Mouse (Mus musculus) ZHBTc4 (cell line): ENCODE data around the gene Dnm3.
A peak's percentile ranks its signal among the peaks of the same experiment; 100 is the strongest.
"Not testable (repeated sequence)": the region's sequence is repeated elsewhere in the genome, so short reads cannot be mapped to it uniquely, and the experiment has no call there.

ENCODE experiments used
- DNase-seq: peaks from one replicate; pipeline ENCODE4 v3.0.0-alpha.2; 2011; ENCODE audit warnings: low read depth, low spot score

The Dnm3 gene

DNA sequence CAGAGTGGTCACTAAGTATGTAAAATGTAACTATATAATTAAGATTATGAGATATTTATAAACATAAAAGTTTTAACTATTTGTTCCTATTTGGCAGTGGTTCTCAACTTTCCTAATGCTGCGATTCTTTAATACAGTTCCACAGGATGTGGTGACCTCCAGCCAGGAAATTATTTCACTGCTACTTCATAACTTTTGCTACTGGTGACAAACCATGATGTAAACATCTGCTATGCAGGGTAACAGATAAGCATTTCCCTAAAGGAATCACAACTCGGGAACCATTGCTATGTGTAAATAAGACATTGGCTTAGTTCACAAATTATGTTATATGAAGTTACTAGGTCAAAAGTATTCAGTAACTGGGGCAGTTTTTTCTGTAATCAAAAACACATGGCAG, 48.9 kb downstream of the Dnm3 start:
- no peak for DNase-seq

DNA sequence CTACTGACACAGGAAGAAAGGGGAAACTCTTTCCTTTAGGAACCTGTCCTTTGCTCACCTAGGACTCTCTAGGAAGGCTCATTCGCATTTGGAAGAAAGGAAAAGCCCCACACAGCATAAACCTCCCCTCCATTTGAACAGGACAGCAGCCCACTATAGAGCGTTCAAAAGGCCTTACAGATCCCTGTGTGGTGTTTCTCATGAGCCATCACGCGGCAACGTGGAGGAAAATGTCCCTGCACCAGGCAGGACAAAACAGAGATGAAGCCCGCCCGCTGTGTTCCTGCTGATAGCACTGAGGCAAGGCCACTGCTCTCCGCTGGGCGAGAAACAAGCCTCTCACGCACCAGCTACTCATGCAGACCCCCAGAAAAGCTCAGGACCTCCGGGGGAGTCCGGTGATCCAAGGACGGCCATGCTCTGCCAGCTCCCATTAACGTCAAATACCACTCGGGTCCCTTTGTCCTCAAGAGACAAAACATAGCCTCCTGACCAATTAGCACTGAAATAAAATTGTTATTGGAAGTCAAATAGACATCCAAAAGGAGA, 51.8 kb downstream of the Dnm3 start:
- no peak for DNase-seq

- no peak for DNase-seq
These were observed 55.0 kb downstream of the Dnm3 start for GRCm38 (mm10) chr1:162422826-162423225.

DNA sequence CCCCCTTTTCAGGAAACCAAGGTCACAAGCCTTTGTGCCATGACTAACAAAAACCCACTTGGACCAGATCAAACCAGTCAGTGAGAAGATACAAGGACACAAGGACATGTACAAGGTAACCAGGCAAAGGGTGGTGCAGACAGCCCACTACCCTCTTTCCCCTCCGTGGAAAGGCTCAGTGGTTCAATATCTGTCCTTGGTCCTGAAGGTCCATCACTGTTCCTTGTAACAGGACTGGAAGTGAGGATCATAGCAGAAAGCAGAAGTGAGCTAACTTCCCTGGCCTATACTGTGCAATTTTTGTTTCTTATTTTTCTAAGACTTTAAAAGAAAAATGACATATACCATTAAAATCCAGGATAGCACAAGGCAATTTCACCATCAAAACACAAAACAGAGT, 64.0 kb downstream of the Dnm3 start:
- DNase-seq, result peak; percentile 15

DNA sequence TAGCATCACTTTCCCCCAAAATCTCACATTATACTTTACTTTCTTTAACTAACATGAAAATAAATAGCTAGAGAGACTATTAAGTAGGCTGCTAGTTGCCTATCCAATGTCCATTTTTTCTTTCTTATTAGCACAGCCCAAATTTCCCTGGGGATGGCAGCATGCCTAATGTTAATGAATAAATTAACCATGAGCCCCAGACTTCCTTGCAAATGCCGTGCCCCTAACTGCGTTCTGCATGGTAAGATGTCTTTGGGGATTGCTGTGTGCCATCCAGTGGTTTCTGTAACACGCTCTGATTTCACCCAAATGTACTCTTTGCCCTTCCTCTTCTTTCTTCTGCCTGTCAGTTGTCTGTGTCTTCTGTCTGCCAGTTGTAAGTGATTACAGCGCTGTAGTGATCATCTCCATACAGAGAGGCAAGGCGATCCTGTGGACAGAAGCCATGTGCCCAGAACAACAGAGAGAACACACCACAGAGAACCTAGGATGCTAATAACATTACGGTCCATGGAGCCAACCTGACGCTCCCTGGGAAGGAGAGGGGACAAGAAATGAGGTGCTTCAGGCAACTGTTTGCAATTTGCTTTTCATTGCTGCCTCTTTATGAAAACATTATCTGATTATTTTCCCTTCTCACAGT, 64.9 kb downstream of the Dnm3 start:
- DNase-seq, result no peak

GRCm38 (mm10) chr1:162410207-162410965, 67.4 kb downstream of the Dnm3 start:
- DNase-seq, result no peak

DNA sequence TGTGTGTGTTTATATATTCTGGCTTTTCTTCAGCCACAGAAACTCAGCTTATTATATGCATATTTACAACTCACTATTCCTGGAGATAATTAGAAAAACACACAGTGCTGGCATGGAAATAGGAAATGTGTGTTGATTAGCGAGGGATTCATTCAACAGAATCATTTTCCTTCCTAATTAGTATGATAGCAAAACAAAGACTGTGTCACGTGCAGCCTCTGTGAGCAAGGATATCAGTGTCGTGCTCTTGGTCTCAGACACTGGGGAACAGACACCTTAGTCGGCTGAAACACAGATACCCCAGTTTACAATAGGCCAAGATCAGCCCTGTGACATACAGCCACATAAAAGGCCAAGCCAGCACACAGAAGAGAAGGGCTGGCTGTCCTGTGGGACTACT, 83.3 kb downstream of the Dnm3 start:
- no peak for DNase-seq

DNA sequence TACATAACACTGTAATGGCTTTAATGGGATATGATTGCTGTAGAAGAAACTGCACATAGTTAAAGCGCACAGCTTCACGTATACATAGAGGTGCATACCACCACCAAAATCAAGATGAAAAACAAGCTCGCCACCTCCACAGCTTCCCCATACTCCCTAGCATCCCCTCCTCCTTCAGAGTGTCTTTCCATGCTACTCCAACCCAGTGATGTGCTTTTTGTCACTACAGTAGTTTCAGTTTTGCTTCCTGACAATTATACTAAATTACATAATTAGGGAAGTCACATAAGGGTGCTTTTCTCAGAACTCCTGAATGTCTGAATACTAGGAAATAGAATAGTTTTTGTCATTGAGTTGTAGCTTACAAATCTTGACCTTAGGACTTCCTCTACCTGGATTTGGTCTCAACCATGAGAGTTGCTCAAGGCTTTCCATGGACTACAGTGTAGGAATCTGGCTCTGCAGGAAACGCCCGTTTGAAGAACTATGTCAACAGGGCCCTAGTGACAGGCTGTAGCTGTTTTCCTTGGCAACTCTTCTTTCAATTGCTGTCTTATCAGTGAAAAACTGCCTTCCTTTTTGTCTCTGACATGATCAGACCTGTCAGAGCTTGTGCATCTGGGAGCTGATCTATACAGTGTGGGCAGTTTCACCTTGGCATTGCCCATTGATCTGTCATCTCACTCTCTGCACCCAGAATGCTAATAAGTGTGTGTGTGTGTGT, 89.2 kb downstream of the Dnm3 start:
- DNase-seq, result no peak

GRCm38 (mm10) chr1:162373068-162373467, 104.8 kb downstream of the Dnm3 start:
- DNase-seq, result not testable (repeated sequence)

DNA sequence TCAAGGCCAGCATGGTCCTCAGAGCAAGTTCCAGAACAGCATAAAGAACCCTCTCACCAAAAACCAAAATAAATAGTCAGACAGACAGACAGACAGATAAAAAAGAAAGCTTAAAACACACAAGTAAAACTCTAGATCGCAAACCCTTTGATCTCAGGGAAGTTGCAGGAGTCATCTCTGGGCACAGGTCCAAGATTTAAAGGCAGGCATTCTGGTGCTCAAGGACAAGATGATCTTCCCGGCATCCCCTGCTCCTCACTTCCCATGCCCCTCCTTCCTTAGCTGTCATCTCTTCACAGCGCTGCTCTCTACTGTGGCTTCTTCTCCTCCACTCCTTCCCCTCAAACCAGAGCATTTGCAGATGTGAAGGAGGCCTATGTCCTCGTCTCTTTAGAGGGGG, 108.1 kb downstream of the Dnm3 start:
- no peak for DNase-seq

GRCm38 (mm10) chr1:162361978-162362377, 115.9 kb downstream of the Dnm3 start:
- DNase-seq, result no peak

DNA sequence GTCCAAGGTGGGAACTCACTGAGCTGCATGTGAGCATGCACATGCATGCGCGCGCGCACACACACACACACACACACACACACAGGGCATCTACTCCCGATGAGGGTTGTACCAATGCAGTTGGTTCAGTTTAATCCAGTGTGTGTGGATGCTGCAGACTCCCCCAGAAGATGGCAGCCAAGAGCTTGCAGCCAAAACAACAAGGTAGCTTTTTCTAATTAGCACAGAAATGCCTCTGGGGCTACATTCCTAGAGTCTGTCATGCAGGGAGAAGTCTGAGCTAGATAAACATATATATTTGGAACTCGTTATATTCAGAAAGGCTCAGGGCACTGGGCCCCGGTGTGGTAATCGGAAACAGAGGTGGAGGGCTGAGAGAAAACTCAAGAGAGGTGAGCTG, 118.6 kb downstream of the Dnm3 start:
- DNase-seq, result peak; percentile 39

DNA sequence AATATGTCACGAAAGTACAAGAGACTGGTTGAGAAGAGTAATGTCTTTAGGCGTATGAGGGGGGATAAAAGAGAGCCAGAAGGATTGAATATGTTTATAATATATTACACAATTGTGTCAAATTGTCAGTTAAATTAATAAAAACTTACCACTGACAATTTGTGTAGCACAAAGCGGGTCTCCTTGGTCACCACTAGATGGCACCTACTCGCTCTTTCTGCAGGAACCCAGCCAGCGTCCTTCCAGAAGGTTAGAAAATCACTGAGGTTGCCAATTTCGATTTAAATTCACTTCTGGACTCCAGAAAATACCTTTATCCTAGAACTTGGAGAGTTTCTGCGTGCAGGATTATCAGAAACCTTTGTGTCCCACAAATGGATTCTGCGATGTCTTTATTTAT, 119.8 kb downstream of the Dnm3 start:
- peak; percentile 43 for DNase-seq

GRCm38 (mm10) chr1:162356481-162356880, 121.4 kb downstream of the Dnm3 start:
- DNase-seq, result no peak

DNA sequence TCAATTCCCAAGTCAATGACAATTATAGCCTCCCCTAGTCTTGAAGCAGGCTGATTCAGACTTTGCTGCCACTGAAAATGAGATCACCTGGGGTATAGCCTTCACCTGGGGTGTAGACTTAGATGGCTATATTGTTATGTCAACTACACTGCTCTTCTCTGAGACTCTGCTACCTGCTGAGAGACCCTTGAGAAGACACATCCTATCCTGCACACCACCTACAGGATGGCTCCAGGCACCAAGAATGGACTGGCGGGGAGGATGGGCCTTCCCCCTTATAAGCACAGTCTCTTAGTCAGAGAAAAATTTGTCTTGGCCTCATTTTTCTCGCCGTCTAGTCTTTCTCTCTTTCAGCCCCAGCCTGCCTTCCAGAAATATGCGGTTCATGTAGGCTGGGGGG, 123.1 kb downstream of the Dnm3 start:
- no peak for DNase-seq

GRCm38 (mm10) chr1:162353831-162354230, 124.0 kb downstream of the Dnm3 start:
- DNase-seq, result no peak

- DNase-seq, result no peak
These were observed 128.5 kb downstream of the Dnm3 start for GRCm38 (mm10) chr1:162349306-162349705.

- DNase-seq, result no peak
These were observed 131.3 kb downstream of the Dnm3 start for GRCm38 (mm10) chr1:162346456-162347011.

DNA sequence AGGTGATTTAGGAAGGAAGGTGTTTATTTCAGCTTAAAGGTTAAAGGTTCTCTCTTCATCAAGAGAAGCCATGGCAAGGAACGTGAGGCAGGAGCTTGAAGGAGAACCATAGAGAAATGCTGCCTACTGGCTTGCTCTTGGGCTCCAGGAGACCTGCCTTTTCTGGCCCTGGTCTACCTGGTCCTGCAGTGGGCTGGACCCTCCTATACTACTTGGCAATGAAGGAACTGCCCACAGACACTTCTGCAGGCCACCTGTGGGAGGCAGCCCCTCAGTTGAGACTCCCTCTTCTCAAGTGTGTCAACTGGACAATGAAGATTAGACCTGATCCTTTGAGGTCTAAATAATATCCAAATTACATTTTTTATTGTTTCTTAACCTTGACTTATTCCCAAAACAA, 140.7 kb downstream of the Dnm3 start:
- peak; percentile 15 for DNase-seq

DNA sequence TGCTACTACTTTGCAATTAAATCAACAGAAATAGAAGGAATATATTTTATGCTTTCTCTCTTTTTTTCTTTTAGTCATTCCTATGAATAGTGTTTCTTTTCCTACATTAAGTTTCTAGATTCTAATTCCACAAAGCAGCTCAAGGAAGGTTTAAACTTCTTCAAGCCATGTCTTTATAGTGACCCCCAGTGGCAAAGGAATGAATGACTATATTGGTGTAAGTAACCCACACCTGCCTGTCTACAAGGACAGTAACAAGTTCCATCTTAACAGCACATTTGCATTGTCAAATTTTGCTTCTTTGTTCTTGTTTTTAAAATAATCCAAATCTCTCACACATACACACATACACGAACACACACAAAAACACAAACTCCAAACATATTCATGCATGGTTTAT, 141.2 kb downstream of the Dnm3 start:
- DNase-seq, result peak; percentile 71

DNA sequence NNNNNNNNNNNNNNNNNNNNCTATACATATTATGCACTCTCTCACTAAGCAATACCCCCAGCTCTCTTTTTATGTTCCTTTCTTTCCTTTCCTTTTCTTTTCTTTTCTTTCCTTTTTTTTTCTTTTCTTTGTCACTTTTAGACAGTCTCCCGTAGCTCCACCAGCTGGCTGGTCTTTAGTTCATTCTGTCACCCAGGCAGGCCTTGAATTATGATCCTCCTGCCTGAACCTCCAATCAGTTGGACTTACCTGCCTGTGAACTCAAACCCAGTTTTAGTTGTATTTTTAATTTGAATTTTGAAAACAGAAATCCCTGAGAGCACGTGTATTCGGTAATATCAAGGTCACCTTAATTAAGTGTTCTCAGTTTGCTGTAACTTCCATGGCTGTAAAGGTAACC, 141.6 kb downstream of the Dnm3 start:
- no peak for DNase-seq

GRCm38 (mm10) chr1:162328673-162329072, 149.2 kb downstream of the Dnm3 start:
- no peak for DNase-seq
